In the genomic region with DNA sequence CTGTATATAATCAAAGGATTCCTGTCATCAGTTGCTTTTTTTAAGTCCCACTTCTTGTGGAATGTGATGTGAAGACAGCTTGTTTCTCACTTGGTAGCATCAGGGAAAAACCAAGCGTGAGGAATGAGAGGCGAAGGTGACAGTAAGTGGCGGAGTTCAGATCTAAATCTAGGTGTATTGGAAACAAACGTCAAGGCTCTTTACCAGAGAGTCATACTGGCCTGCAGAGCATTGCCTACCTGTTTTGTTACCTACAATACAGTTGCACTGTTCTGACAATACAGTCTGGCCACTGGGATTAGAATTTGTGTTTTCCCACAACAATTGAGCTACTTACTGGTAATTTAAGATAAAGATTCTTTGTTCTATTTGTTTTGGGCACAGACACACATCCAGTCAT, we compare ENCODE assay signal across 35 mouse cellular contexts.
"Had no signal": no experiment of that assay in that cellular context is flagged by ENCODE, and none has a peak within 500 bp of the region (broad histone marks: within the 10 kb centered on the region; RNA-seq: fewer than 3 reads in every experiment).

No protein-coding gene starts in this region.

- H3K9ac ChIP-seq: heart, embryonic 12.5 days; heart, embryonic 13.5 days; heart, embryonic 15.5 days; hindbrain, embryonic 12.5 days; hindbrain, embryonic 13.5 days; hindbrain, embryonic 14.5 days; hindbrain, embryonic 15.5 days; intestine, embryonic 15.5 days; kidney, embryonic 15.5 days had no signal

- H3K27me3 ChIP-seq: heart, embryonic 12.5 days; heart, embryonic 13.5 days; heart, embryonic 15.5 days; hindbrain, embryonic 12.5 days; hindbrain, embryonic 13.5 days; hindbrain, embryonic 15.5 days; intestine, embryonic 15.5 days; kidney, embryonic 15.5 days had no signal

- H3K4me1 ChIP-seq: heart, embryonic 12.5 days; heart, embryonic 13.5 days; heart, embryonic 15.5 days; hindbrain, embryonic 10.5 days; hindbrain, embryonic 12.5 days; hindbrain, embryonic 15.5 days; intestine, embryonic 15.5 days; kidney, embryonic 15.5 days had no signal

- H3K9me3 ChIP-seq: heart, embryonic 10.5 days; heart, embryonic 12.5 days; heart, embryonic 13.5 days; heart, embryonic 15.5 days; hindbrain, embryonic 10.5 days; hindbrain, embryonic 12.5 days; hindbrain, embryonic 13.5 days; hindbrain, embryonic 15.5 days; intestine, embryonic 15.5 days; kidney, embryonic 15.5 days had no signal

- DNase-seq: heart, postnatal 10 days; heart, postnatal 14 days; heart, postnatal 36 days; heart, postnatal 4 days; kidney, adult 11 months; kidney, adult 18-20 months; kidney, adult 2 months; kidney, adult 8-10 months; kidney, adult 9 months; kidney, postnatal 10 days; kidney, postnatal 14 days; kidney, postnatal 25 days; kidney, postnatal 36 days; kidney, postnatal 4 days; layer of hippocampus, adult 9-11 months; layer of hippocampus, postnatal 36 days had no signal

- H3K36me3 ChIP-seq: heart, embryonic 10.5 days; heart, embryonic 12.5 days; heart, embryonic 13.5 days; heart, embryonic 15.5 days; hindbrain, embryonic 10.5 days; hindbrain, embryonic 12.5 days; hindbrain, embryonic 13.5 days; hindbrain, embryonic 15.5 days; intestine, embryonic 15.5 days; kidney, embryonic 15.5 days had no signal

- H3K4me2 ChIP-seq: heart, embryonic 11.5 days; heart, embryonic 12.5 days; heart, embryonic 13.5 days; heart, embryonic 15.5 days; hindbrain, embryonic 12.5 days; hindbrain, embryonic 13.5 days; hindbrain, embryonic 14.5 days; hindbrain, embryonic 15.5 days; intestine, embryonic 15.5 days; kidney, embryonic 15.5 days had no signal

- H3K4me3 ChIP-seq: heart, embryonic 10.5 days; heart, embryonic 12.5 days; heart, embryonic 13.5 days; heart, embryonic 15.5 days; hindbrain, embryonic 10.5 days; hindbrain, embryonic 12.5 days; hindbrain, embryonic 13.5 days; hindbrain, embryonic 15.5 days; intestine, embryonic 15.5 days; kidney, embryonic 15.5 days; layer of hippocampus, adult 2 months had no signal

- H3K27ac ChIP-seq: heart, embryonic 10.5 days; heart, embryonic 13.5 days; heart, embryonic 15.5 days; hindbrain, embryonic 10.5 days; hindbrain, embryonic 12.5 days; hindbrain, embryonic 13.5 days; hindbrain, embryonic 14.5 days; hindbrain, embryonic 15.5 days; hindbrain, postnatal 0 days; intestine, embryonic 15.5 days; kidney, embryonic 15.5 days; kidney, postnatal 0 days; layer of hippocampus, adult 2 months had no signal

- ATAC-seq: hindbrain, embryonic 16.5 days; hindbrain, postnatal 0 days; inflammation-experienced regulatory T-cells, adult 6 months; intestine, embryonic 15.5 days; intestine, embryonic 16.5 days; intestine, postnatal 0 days had no signal
